Mouse (Mus musculus) hindbrain, embryonic 13.5 days (tissue): Measurements from ENCODE around the gene 9330182O14Rik. TPM values are rescaled to one million over a fixed set of nuclear protein-coding genes. Genes with fewer than 3 reads are reported as not detected.

ENCODE experiments used
- ATAC-seq: fragments of 200-750 bp; cut with Nextera tagmentation; 2 replicates; pipeline ENCODE4 v1.8.0; 2017; ENCODE audit warnings: moderate TSS enrichment; ENCODE audit not compliant: low FRiP score
- H3K27ac ChIP-seq: fragments of 300-500 bp; sonication (generic); 2 replicates; pipeline ENCODE4 v1.5.1; 2015; ENCODE audit warnings: inconsistent platforms, mild to moderate bottlenecking, moderate library complexity
- H3K27me3 ChIP-seq: fragments of 300-500 bp; sonication (generic); 2 replicates; pipeline ENCODE4 v1.6.1; 2015; ENCODE audit warnings: mild to moderate bottlenecking, inconsistent platforms
- H3K36me3 ChIP-seq: fragments of 300-500 bp; sonication (generic); 2 replicates; pipeline ENCODE4 v1.6.1; 2015; ENCODE audit warnings: mild to moderate bottlenecking, inconsistent platforms
- H3K4me1 ChIP-seq: fragments of 300-500 bp; sonication (generic); replicated peaks from 2 replicates; pipeline ENCODE4 v1.6.1; 2015; ENCODE audit warnings: inconsistent platforms
- H3K4me2 ChIP-seq: fragments of 300-500 bp; sonication (generic); 2 replicates; pipeline ENCODE4 v1.6.1; 2015; ENCODE audit warnings: inconsistent platforms, mild to moderate bottlenecking, moderate library complexity
- H3K4me3 ChIP-seq: fragments of 300-500 bp; sonication (generic); 2 replicates; pipeline ENCODE4 v1.5.1; 2015; ENCODE audit warnings: mild to moderate bottlenecking, inconsistent platforms
- H3K9ac ChIP-seq: fragments of 300-500 bp; sonication (generic); 2 replicates; pipeline ENCODE4 v1.6.1; 2015; ENCODE audit warnings: mild to moderate bottlenecking, inconsistent platforms
- H3K9me3 ChIP-seq: fragments of 300-500 bp; sonication (generic); 2 replicates; pipeline ENCODE4 v1.6.1; 2016; ENCODE audit warnings: inconsistent platforms
- WGBS: fragments of 180-500 bp; shearing (Covaris S2); methylation state at CpG from one replicate; pipeline ENCODE4 v1.1.7; 2015; 5-methylcytosine and 5-hydroxymethylcytosine counted together
- microRNA-seq: library from miRNA; unstranded; fragments of <30 nt; microRNA quantifications from one replicate; pipeline ENCODE4, GENCODE M21; 2016
- polyA plus RNA-seq: library from polyadenylated mRNA; unstranded; fragments of >200 nt; fragmentation: Nextera tagmentation; extraction: Ambion mirVana; gene quantifications from 2 replicates; pipeline ENCODE4 v1.2.1, GENCODE M21; 2015

9330182O14Rik gene
- polyA plus RNA-seq, 1 experiment from 2014 or later: not detected

DNA sequence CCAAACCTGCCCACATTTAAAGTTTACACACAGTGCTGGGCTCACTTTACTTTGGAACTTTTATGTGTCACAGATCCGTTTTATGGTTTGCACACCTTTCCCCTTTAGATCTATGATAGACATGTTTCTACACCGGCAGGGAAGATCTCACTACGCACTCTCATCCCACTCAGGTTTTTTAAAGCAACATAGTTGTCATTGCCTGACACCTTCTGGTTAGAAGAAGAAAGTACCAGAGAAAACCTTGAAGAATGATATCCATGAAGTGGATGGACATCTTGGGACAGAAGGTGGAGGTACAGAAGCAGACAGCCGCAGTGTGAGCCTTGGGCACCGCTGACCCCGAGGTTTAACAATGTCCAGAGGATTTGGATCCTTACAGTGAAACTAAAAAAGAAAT, 23.5 kb downstream of the 9330182O14Rik start:
- Histone ChIP-seq H3K4me1 (no peaks in the 10 kb centered on the region), H3K27me3 (no peaks in the 10 kb centered on the region), H3K4me2 (no peak overlapping the region), H3K9me3 (no peaks in the 10 kb centered on the region), H3K27ac (no peak overlapping the region), H3K4me3 (no peak overlapping the region), H3K36me3 (no peaks in the 10 kb centered on the region), H3K9ac (no peak overlapping the region)
- ATAC-seq: no peak
- WGBS: 90% methylated on average over 6 of the region's 6 CpGs

- Histone ChIP-seq H3K4me3 (no peak overlapping the region), H3K4me2 (no peak overlapping the region), H3K27ac (peak overlapping the region; percentile 19; the same call in 1 of the 2 replicates), H3K9ac (no peak overlapping the region), H3K9me3 (no peaks in the 10 kb centered on the region), H3K27me3 (peaks cover 5% of the 10 kb centered on the region; the same call in 1 of the 2 replicates), H3K36me3 (no peaks in the 10 kb centered on the region), H3K4me1 (peaks cover 16% of the 10 kb centered on the region)
- 36% methylated on average over 9 of the region's 9 CpGs for WGBS
- peak; percentile 34 for ATAC-seq
Observed at GRCm38 (mm10) chr15:40166560-40167275, 32.6 kb downstream of the 9330182O14Rik start.

DNA sequence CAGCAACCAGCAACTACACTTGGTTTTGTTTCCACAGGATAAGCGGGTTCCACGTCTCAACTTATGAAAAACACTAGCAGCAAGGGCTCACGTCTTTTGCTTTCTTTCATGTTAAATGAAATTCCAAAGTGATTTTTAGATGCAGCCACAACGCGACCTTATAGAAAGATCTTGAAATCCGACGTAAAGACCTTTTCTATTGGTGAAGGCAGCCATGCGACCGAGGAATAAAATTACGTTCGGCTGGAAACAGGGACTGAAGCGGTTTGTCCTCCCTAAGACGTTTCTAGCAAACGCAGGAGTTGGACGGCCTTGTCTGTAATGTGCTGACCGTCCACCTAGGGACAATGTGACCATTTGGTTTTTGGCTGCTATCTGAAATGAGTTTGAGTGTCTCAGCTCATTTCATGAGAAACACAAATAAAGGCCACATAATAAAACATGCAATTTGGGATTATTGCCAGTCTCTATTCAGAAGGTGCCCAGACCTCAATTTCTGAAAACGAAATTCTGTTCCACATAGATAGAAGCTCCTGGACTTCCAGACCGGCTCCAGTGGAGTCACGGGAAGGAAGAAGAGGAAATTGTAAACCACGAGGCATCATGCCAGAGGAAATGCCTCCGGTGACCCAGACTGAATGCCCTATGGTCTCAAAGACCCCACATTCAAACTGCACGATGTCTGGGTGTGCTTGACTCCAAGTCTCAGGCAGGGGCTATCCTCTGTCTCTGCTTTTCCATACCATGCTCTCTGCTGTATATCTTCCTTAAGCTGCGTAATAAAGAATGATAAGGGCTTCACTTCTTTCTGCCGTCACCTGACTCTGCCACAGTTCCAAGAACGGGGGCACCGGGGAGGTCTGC, 33.3 kb downstream of the 9330182O14Rik start:
- 0 out of 2 replicates have a peak overlapping the region, but pooled peaks have one; percentile 35 for H3K9ac ChIP-seq
- H3K4me1 ChIP-seq: peaks cover 16% of the 10 kb centered on the region
- no peak for ATAC-seq
- H3K4me3 ChIP-seq: no peak overlapping the region
- WGBS: 61% methylated on average over 26 of the region's 26 CpGs
- peak overlapping the region; percentile 19; the same call in 1 of the 2 replicates for H3K27ac ChIP-seq
- H3K36me3 ChIP-seq: no peaks in the 10 kb centered on the region
- H3K9me3 ChIP-seq: no peaks in the 10 kb centered on the region
- H3K27me3 ChIP-seq: peaks cover 5% of the 10 kb centered on the region; the same call in 1 of the 2 replicates
- no peak overlapping the region for H3K4me2 ChIP-seq

DNA sequence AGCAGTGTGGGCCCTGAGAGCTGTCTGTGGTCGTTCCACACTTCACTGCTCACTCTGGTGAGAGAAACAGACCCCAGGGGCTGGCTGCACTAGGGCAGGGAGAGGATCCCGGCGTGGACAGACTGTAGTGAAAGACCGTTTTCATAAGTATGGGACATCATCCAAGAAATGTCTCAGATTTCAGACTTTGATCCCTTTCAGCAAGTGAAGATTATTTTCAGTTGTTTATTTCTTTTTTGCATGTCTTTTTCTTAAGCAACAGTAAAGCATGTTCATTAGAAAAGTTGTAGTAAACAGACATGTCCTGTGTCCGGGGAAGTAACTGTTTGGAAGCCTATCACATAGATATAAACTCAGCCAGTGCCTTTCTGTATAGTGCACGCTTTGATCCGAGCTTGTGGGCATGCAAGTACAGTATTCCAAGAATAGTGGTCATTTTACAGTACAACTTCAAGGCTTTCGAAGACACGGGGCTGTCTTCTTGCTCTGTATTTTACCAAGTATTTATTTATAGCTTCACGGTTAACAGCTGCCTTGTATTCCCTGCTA, 34.0 kb downstream of the 9330182O14Rik start:
- peaks cover 16% of the 10 kb centered on the region for H3K4me1 ChIP-seq
- H3K27ac ChIP-seq: no peak overlapping the region
- H3K27me3 ChIP-seq: peaks cover 5% of the 10 kb centered on the region; the same call in 1 of the 2 replicates
- H3K36me3 ChIP-seq: no peaks in the 10 kb centered on the region
- ATAC-seq: no peak
- no peak overlapping the region for H3K4me3 ChIP-seq
- H3K4me2 ChIP-seq: no peak overlapping the region
- 64% methylated on average over 10 of the region's 10 CpGs for WGBS
- H3K9me3 ChIP-seq: no peaks in the 10 kb centered on the region
- H3K9ac ChIP-seq: 0 out of 2 replicates have a peak overlapping the region, but pooled peaks have one; percentile 35

GRCm38 (mm10) chr15:40169061-40169460, 34.9 kb downstream of the 9330182O14Rik start:
- Histone ChIP-seq H3K36me3 (no peaks in the 10 kb centered on the region), H3K4me1 (peaks cover 16% of the 10 kb centered on the region), H3K4me3 (no peak overlapping the region), H3K9me3 (no peaks in the 10 kb centered on the region), H3K4me2 (no peak overlapping the region), H3K27ac (no peak overlapping the region), H3K27me3 (peaks cover 5% of the 10 kb centered on the region; the same call in 1 of the 2 replicates), H3K9ac (no peak overlapping the region)
- WGBS: 81% methylated on average over 5 of the region's 5 CpGs
- ATAC-seq: no peak

DNA sequence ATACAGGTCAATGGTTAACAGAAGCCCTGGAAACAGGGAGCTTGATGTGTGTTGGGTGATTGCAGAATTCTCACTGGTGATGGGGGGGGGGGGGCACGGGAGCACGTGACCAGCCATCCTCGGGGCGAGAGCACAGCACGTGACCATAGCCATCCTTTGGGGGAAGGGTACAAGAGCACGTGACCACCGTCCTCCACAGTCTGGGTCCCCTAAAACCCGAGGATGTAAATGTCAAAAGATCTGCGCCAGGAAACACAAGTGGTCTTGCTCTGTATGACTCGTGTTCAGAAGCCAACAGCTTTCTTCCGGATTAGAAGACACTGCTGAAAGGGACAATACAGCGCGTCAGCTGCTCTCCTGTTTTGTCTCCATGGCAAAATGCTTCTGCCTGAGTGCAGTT, 35.5 kb downstream of the 9330182O14Rik start:
- Histone ChIP-seq H3K9ac (no peak overlapping the region), H3K9me3 (no peaks in the 10 kb centered on the region), H3K4me1 (peaks cover 16% of the 10 kb centered on the region), H3K36me3 (no peaks in the 10 kb centered on the region), H3K4me2 (peak overlapping the region; percentile 49), H3K27me3 (peaks cover 4% of the 10 kb centered on the region; the same call in 1 of the 2 replicates), H3K27ac (no peak overlapping the region), H3K4me3 (peak overlapping the region; percentile 11)
- WGBS: 26% methylated on average over 13 of the region's 13 CpGs
- ATAC-seq: peak; percentile 72

DNA sequence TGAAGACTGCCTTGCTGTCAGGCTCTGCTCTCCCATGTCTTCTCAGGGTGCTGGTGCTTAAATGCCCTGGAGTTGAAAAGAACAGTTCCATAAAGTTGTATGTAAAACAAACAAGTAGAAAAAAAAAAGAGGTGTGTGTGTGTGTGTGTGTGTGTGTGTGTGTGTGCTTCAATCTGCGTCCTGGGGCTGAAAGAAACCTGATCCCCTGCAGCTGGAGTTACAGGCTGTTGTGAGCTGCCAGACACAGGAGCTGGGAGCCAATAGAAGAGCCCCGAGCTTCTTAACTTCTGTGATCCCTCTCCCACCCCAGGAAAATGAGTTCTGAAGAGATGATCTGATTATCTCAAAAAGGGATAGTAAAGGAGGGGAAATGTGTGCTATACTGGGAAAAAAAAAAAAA, 45.3 kb downstream of the 9330182O14Rik start:
- WGBS: 29% methylated on average over 2 of the region's 2 CpGs
- H3K4me2 ChIP-seq: no peak overlapping the region
- peaks cover 3% of the 10 kb centered on the region; the same call in 1 of the 2 replicates for H3K9me3 ChIP-seq
- H3K27ac ChIP-seq: no peak overlapping the region
- no peaks in the 10 kb centered on the region for H3K36me3 ChIP-seq
- no peak for ATAC-seq
- H3K4me1 ChIP-seq: no peaks in the 10 kb centered on the region
- no peak overlapping the region for H3K9ac ChIP-seq
- H3K27me3 ChIP-seq: no peaks in the 10 kb centered on the region
- H3K4me3 ChIP-seq: no peak overlapping the region

GRCm38 (mm10) chr15:40187017-40187416, 52.9 kb downstream of the 9330182O14Rik start:
- Histone ChIP-seq H3K4me2 (no peak overlapping the region), H3K9ac (no peak overlapping the region), H3K27me3 (no peaks in the 10 kb centered on the region), H3K4me3 (no peak overlapping the region), H3K9me3 (no peaks in the 10 kb centered on the region), H3K4me1 (no peaks in the 10 kb centered on the region), H3K36me3 (no peaks in the 10 kb centered on the region), H3K27ac (no peak overlapping the region)
- 85% methylated on average over 6 of the region's 6 CpGs for WGBS
- ATAC-seq: no peak

Small RNA genes lying within 50 kb of the gene (microRNA-seq; reads per million reads assigned to microRNA genes)
- gene Gm25958: not detected
